Mouse (Mus musculus): ENCODE data around the gene Mast4.

- TF ChIP-seq CTCF (IDR thresholded peaks at IDR 0.05; ENCODE audit: borderline replicate concordance, control insufficient read depth, extremely low read depth, insufficient read depth, low read length, poor library complexity) (no peak), POLR2A (IDR thresholded peaks at IDR 0.05; ENCODE audit: control insufficient read depth, extremely low read depth, insufficient read depth, low read length, poor library complexity) (no peak)
Measured at GRCm38 (mm10) chr13:102898374-102899131, 435.7 kb downstream of the Mast4 start.

All from thymus, adult 2 months (tissue).